17 mouse cellular contexts compared by ENCODE assay signal in genomic region chr14:103378703-103379102, GRCm38 (mm10).
"Had no signal": no experiment of that assay in that cellular context is flagged by ENCODE, and none has a peak within 500 bp of the region (broad histone marks: within the 10 kb centered on the region; RNA-seq: fewer than 3 reads in every experiment).

No protein-coding gene starts in this region.

- H3K27ac ChIP-seq: neural tube, embryonic 12.5 days; neural tube, embryonic 13.5 days; neural tube, embryonic 15.5 days; stomach, embryonic 15.5 days; stomach, postnatal 0 days had no signal

- H3K9ac ChIP-seq: neural tube, embryonic 12.5 days; neural tube, embryonic 13.5 days; neural tube, embryonic 15.5 days; stomach, embryonic 15.5 days had no signal

- DNase-seq: retina, postnatal 1 day; right cerebral cortex, adult 18-20 months; right cerebral cortex, postnatal 14 days; right cerebral cortex, postnatal 25 days; right cerebral cortex, postnatal 4 days; spleen, adult 18-20 months; thymus, adult 18-20 months; thymus, adult 2 months; thymus, postnatal 14 days; thymus, postnatal 25 days; thymus, postnatal 36 days; thymus, postnatal 4 days had no signal

- H3K36me3 ChIP-seq: neural tube, embryonic 12.5 days; neural tube, embryonic 13.5 days; neural tube, embryonic 15.5 days; stomach, embryonic 15.5 days had no signal

- H3K4me1 ChIP-seq: neural tube, embryonic 12.5 days; neural tube, embryonic 13.5 days; neural tube, embryonic 15.5 days; stomach, embryonic 15.5 days had no signal

- H3K9me3 ChIP-seq: neural tube, embryonic 12.5 days; neural tube, embryonic 13.5 days; neural tube, embryonic 15.5 days; stomach, embryonic 15.5 days had no signal

- H3K4me2 ChIP-seq: neural tube, embryonic 12.5 days; neural tube, embryonic 13.5 days; neural tube, embryonic 15.5 days; stomach, embryonic 15.5 days had no signal

- H3K27me3 ChIP-seq: neural tube, embryonic 12.5 days; neural tube, embryonic 13.5 days; neural tube, embryonic 15.5 days; stomach, embryonic 15.5 days had no signal

- H3K4me3 ChIP-seq: neural tube, embryonic 12.5 days; neural tube, embryonic 13.5 days; neural tube, embryonic 15.5 days; stomach, embryonic 15.5 days had no signal
